Mouse (Mus musculus): ENCODE measurements at regions not wholly inside any gene's neighbourhood (a gene's known extent, or its start where the extent isn't known, plus 50 kb on each side); places are given as distances from the start of the nearest gene placed in this dataset.

- no peak for TF ChIP-seq POLR2A (IDR thresholded peaks at IDR 0.05; ENCODE audit: borderline replicate concordance, extremely low read depth, insufficient read depth, insufficient read length, poor library complexity, severe bottlenecking)
- no peak for TF ChIP-seq CTCF (IDR thresholded peaks at IDR 0.05; ENCODE audit: borderline replicate concordance, extremely low read depth, insufficient read depth, insufficient read length)
- no peak for DNase-seq (ENCODE audit: low read depth)
Measured at GRCm38 (mm10) chr1:146185444-146185843, 309.1 kb upstream of the Brinp3 start.

- DNase-seq (ENCODE audit: low read depth): peak; percentile 71
- no peak for TF ChIP-seq POLR2A (IDR thresholded peaks at IDR 0.05; ENCODE audit: borderline replicate concordance, extremely low read depth, insufficient read depth, insufficient read length, poor library complexity, severe bottlenecking)
- TF ChIP-seq CTCF (IDR thresholded peaks at IDR 0.05; ENCODE audit: borderline replicate concordance, extremely low read depth, insufficient read depth, insufficient read length): no peak
Measured at GRCm38 (mm10) chr1:146211646-146212045, 282.9 kb upstream of the Brinp3 start.

- DNase-seq (ENCODE audit: low read depth): peak; percentile 51
- TF ChIP-seq CTCF (IDR thresholded peaks at IDR 0.05; ENCODE audit: borderline replicate concordance, extremely low read depth, insufficient read depth, insufficient read length) (no peak), POLR2A (IDR thresholded peaks at IDR 0.05; ENCODE audit: borderline replicate concordance, extremely low read depth, insufficient read depth, insufficient read length, poor library complexity, severe bottlenecking) (no peak)
Measured at GRCm38 (mm10) chr1:146231487-146232466, 262.8 kb upstream of the Brinp3 start.

GRCm38 (mm10) chr1:146260400-146260799 lies 234.2 kb upstream of the Brinp3 start:
- peak; percentile 7 for DNase-seq (ENCODE audit: low read depth)
- TF ChIP-seq CTCF (IDR thresholded peaks at IDR 0.05; ENCODE audit: borderline replicate concordance, extremely low read depth, insufficient read depth, insufficient read length): no peak
- TF ChIP-seq POLR2A (IDR thresholded peaks at IDR 0.05; ENCODE audit: borderline replicate concordance, extremely low read depth, insufficient read depth, insufficient read length, poor library complexity, severe bottlenecking): no peak

- no peak for TF ChIP-seq POLR2A (IDR thresholded peaks at IDR 0.05; ENCODE audit: borderline replicate concordance, extremely low read depth, insufficient read depth, insufficient read length, poor library complexity, severe bottlenecking)
- TF ChIP-seq CTCF (IDR thresholded peaks at IDR 0.05; ENCODE audit: borderline replicate concordance, extremely low read depth, insufficient read depth, insufficient read length): no peak
- DNase-seq (ENCODE audit: low read depth): no peak
Measured at GRCm38 (mm10) chr1:146299031-146299430, 195.5 kb upstream of the Brinp3 start.

- peak; percentile 5 for DNase-seq (ENCODE audit: low read depth)
- TF ChIP-seq CTCF (IDR thresholded peaks at IDR 0.05; ENCODE audit: borderline replicate concordance, extremely low read depth, insufficient read depth, insufficient read length) (no peak), POLR2A (IDR thresholded peaks at IDR 0.05; ENCODE audit: borderline replicate concordance, extremely low read depth, insufficient read depth, insufficient read length, poor library complexity, severe bottlenecking) (no peak)
Measured at GRCm38 (mm10) chr1:146312547-146312946, 182.0 kb upstream of the Brinp3 start.

- no peak for TF ChIP-seq CTCF (IDR thresholded peaks at IDR 0.05; ENCODE audit: borderline replicate concordance, extremely low read depth, insufficient read depth, insufficient read length)
- no peak for TF ChIP-seq POLR2A (IDR thresholded peaks at IDR 0.05; ENCODE audit: borderline replicate concordance, extremely low read depth, insufficient read depth, insufficient read length, poor library complexity, severe bottlenecking)
- no peak for DNase-seq (ENCODE audit: low read depth)
Measured at GRCm38 (mm10) chr1:146316172-146317158, 178.1 kb upstream of the Brinp3 start.

GRCm38 (mm10) chr1:146322026-146322425 lies 172.5 kb upstream of the Brinp3 start:
- TF ChIP-seq CTCF (IDR thresholded peaks at IDR 0.05; ENCODE audit: borderline replicate concordance, extremely low read depth, insufficient read depth, insufficient read length) (no peak), POLR2A (IDR thresholded peaks at IDR 0.05; ENCODE audit: borderline replicate concordance, extremely low read depth, insufficient read depth, insufficient read length, poor library complexity, severe bottlenecking) (no peak)
- no peak for DNase-seq (ENCODE audit: low read depth)

GRCm38 (mm10) chr1:146322862-146323261 lies 171.7 kb upstream of the Brinp3 start:
- no peak for DNase-seq (ENCODE audit: low read depth)
- TF ChIP-seq CTCF (IDR thresholded peaks at IDR 0.05; ENCODE audit: borderline replicate concordance, extremely low read depth, insufficient read depth, insufficient read length) (no peak), POLR2A (IDR thresholded peaks at IDR 0.05; ENCODE audit: borderline replicate concordance, extremely low read depth, insufficient read depth, insufficient read length, poor library complexity, severe bottlenecking) (no peak)

- no peak for TF ChIP-seq CTCF (IDR thresholded peaks at IDR 0.05; ENCODE audit: borderline replicate concordance, extremely low read depth, insufficient read depth, insufficient read length)
Measured at GRCm38 (mm10) chr1:146337049-146337448, 157.5 kb upstream of the Brinp3 start.

GRCm38 (mm10) chr1:146356964-146357363 lies 137.6 kb upstream of the Brinp3 start:
- TF ChIP-seq POLR2A (IDR thresholded peaks at IDR 0.05; ENCODE audit: borderline replicate concordance, extremely low read depth, insufficient read depth, insufficient read length, poor library complexity, severe bottlenecking): no peak
- no peak for TF ChIP-seq CTCF (IDR thresholded peaks at IDR 0.05; ENCODE audit: borderline replicate concordance, extremely low read depth, insufficient read depth, insufficient read length)

More at GRCm38 (mm10) chr1:146337049-146337448, 157.5 kb upstream of the Brinp3 start:
- DNase-seq (ENCODE audit: low read depth): no peak

More at GRCm38 (mm10) chr1:146356964-146357363, 137.6 kb upstream of the Brinp3 start:
- DNase-seq (ENCODE audit: low read depth): no peak
